Mouse (Mus musculus): ENCODE data around the gene Cubn.

Cubn gene

DNA sequence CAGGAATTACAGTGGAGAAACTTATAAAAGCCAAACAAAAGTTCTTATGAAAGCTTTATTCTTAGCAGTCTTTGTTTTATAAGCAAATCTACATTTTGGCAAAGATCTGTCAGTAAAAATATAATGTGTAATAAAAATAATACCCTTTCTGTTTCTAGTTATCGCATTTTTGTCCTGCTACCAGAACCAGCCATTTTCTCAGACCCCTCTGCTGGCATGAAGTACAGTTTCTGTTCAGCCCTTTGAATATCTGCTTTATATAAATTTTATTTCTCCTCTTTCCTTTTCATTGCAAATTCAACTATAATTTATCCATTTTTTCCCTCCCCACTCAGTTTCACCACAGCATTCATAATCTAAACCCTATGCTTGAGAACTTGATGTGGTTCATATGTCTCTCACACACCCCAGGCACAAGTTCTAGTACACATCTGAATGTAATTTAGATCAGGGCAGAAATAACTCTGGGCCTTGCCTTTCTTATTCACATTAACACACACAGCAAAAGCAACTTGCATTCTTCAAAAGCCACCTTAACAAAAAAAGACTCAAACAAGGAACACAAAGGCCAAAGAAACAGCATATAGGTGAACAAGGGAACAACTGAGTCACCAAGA lies 139.4 kb downstream of the Cubn start:
- no peak for DNase-seq

DNA sequence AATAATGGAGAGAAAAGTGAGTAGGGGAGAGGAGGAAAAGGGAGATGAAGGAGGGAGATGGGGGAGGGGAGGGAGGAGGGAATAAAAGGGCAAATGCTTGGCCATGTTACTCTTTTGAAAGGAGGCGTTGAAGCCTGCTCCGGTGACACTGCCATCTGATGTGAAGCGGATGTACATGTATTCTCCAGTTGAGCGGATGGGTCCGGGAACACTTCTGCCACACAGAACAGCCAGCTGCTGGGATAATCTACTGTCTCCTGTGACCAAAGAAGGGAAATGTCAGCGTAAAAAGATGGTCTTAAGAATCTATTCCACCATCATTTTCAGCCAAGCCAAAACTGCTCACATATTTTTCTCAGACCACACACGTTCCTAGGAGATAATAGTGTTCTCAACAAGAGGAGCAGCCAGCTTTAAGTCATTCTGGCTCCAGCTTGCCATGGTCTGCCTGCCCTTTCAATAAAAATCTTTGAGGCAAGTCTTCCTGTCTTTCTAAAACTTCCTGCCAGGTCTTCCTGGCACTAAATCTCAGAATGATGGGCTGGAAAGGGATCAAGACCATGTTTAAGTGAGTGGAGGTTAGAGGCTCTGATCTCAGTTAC lies 149.2 kb downstream of the Cubn start:
- DNase-seq: peak in 1 of 2 experiments; percentile 41

DNA sequence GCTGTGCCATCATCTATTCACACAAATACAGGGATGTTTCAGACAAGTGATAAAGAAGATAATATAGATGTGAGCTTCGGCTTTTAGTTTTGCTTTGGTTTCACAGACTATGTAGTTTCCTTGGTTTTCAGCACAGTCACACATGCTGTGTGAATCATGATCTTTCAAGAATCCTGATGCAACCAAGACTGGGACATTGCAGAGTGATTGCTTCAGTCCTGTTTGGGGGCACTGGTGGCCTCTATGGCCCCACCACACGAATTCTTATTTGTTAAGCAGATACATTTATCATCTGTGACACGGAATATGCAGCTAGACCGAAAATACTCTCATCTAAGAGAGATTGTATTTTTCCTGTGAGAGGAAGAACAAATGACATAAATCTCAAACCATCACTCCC lies 156.2 kb downstream of the Cubn start:
- DNase-seq: no peak

GRCm38 (mm10) chr2:13329754-13330417 lies 161.7 kb downstream of the Cubn start:
- no peak for DNase-seq

GRCm38 (mm10) chr2:13303376-13303775 lies 188.2 kb downstream of the Cubn start:
- no peak for DNase-seq

GRCm38 (mm10) chr2:13299031-13299430 lies 192.6 kb downstream of the Cubn start:
- DNase-seq: no peak

- DNase-seq: no peak
Measured at GRCm38 (mm10) chr2:13297733-13298132, 193.9 kb downstream of the Cubn start.

GRCm38 (mm10) chr2:13290661-13291060 lies 201.0 kb downstream of the Cubn start:
- no peak for DNase-seq

DNA sequence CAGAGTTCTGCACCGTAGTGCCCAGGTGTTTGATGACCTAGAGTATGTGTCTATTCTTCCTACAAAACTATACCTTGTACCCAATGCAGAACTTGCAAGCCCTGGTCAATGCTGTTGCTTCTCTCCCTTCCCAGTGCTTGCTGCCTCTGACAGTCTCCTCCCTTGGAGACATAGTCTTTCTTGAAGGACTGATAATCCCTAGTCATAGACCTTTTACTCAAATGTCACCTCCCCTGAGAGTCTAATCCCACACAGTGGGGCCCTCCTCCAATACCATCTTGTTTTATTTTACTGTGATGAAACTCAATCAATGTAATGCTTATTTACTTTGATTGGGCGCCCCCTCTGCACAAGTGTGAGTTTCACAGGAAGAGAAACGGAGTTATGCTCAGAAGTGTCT lies 201.5 kb downstream of the Cubn start:
- no peak for DNase-seq

- DNase-seq: no peak
Measured at GRCm38 (mm10) chr2:13278114-13278862, 213.3 kb downstream of the Cubn start.

- DNase-seq: peak in 1 of 2 experiments; percentile 51
Measured at GRCm38 (mm10) chr2:13275874-13276273, 215.7 kb downstream of the Cubn start.

- DNase-seq: peak; percentile 98
Measured at GRCm38 (mm10) chr2:13271165-13271957, 220.3 kb downstream of the Cubn start, which contains the start of gene Rsu1. Gene Rsu1 (minus strand): TSS chr2:13271415.

GRCm38 (mm10) chr2:13270736-13271135 lies 220.9 kb downstream of the Cubn start:
- peak in 1 of 2 experiments; percentile 6 for DNase-seq

GRCm38 (mm10) chr2:13268681-13269293 lies 222.8 kb downstream of the Cubn start:
- no peak for DNase-seq

DNA sequence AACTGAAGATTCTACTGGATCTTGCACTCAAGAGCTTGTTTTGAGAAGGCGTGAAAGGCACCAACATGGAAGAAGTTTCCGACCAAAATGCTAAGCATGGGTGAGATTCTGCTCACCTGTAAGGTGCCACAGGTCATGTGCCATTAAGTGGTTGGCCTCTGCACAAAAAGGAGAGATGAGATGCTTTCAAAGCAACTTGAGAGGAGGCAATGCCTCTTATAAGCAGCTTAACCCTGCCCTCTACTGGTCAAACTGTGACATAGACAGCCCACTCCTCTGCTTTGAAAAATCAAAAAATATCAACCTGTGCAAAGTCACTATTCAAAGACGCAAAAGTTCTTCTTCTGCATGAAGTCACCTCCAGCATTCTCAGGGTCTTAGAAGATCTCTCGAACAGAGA lies 226.7 kb downstream of the Cubn start:
- no peak for DNase-seq

GRCm38 (mm10) chr2:13263150-13263549 lies 228.5 kb downstream of the Cubn start:
- DNase-seq: no peak

GRCm38 (mm10) chr2:13258606-13259005 lies 233.0 kb downstream of the Cubn start:
- DNase-seq: no peak

DNA sequence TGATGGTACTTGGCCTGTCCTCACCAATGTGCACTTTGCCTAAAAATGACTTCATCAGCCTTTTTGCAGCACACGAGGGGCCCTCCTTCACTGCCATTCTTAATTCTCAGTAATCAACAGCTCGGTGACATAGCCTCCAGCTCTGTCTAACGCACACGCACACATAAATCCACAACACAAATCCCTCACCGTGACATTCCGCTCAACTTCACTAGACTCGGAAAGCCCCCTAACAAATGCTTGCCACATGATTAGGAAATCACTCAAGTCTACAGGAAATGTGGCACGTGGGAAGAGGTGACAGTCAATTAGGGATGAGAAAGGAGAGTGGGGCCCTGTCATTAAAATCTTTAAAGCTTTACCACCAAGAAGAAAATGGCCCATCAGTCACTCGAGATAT lies 250.9 kb downstream of the Cubn start:
- no peak for DNase-seq

- DNase-seq: peak in 1 of 2 experiments; percentile 56
Measured at GRCm38 (mm10) chr2:13237140-13237901, 254.3 kb downstream of the Cubn start.

DNA sequence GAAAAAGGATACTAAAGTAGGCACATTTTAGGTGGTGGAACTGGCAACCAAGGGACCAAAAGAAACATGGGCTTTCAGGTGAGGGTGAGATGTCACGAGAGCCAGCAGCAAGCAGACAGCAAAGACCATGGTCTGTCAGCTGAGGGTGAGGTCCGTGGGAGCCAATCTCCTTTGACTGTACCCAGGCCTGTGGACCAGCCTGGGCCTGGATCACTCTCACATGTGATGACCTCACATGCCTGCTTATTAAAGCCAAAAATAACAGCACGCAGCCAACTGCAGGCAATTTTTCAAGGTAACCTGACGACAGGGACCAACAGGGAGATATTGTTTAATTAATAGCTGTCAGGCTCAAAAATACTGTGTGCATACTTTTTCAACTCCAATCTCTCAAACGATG lies 255.9 kb downstream of the Cubn start:
- peak in 1 of 2 experiments; percentile 17 for DNase-seq

DNA sequence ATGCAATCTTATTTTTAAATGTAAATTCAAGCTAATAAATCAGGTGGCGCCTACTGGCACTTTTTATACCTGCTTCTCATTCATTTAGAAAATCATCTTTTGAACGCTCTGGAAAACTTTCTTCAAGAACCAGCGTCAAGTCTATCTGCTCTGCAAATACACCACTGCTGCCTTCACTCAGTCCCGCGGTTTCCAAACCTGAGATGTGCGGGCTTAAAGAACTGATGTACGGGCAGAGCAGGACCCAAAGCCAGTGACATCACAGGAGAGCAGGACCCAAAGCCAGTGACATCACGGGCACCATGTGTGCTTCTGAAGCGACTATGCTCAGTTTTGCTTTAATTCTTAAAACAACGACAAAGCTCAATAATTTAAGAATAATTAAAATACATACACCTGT lies 256.8 kb downstream of the Cubn start:
- no peak for DNase-seq

All from kidney, postnatal 25 days (tissue).